Mouse (Mus musculus) left cerebral cortex, adult 18-20 months (tissue): ENCODE data around the gene Ocln. TPM values are rescaled to one million over a fixed set of nuclear protein-coding genes. Genes with fewer than 3 reads are reported as not detected.

Experiments used
- DNase-seq, 2 experiments: peaks; one replicate each; pipeline ENCODE4 v3.0.0; 2021 to 2022; ENCODE audit warnings: low spot score in 2 of 2, mixed read lengths in 1 of 2
- long read RNA-seq, 2 experiments: library from polyadenylated mRNA; stranded (forward); transcript quantifications; one replicate each; pipeline ENCODE4 v2.0.0; 2021
- total RNA-seq, 2 experiments: library from RNA; stranded (reverse); gene quantifications; 2 replicates each; pipeline ENCODE4 v1.2.3; 2021

The Ocln gene
- total RNA-seq, result 1 to 10 TPM; 7.5 to 9.4 TPM
- long read RNA-seq, experiment 1, full-length matches to known transcripts, result 28 of 37 reads
- long read RNA-seq, experiment 1, partial matches to known transcripts, result 1 of 37 reads
- long read RNA-seq, experiment 1, other reads (novel, unspliced or antisense), result 8 of 37 reads
- long read RNA-seq, experiment 2, full-length matches to known transcripts, result 9 of 13 reads
- long read RNA-seq, experiment 2, partial matches to known transcripts, result 0 of 13 reads
- long read RNA-seq, experiment 2, other reads (novel, unspliced or antisense), result 4 of 13 reads

- peak; percentile 13 to 17 for DNase-seq
These were observed at the start of gene Ocln for GRCm38 (mm10) chr13:100552369-100553041. Gene Ocln, minus strand, starts transcription at chr13:100552718.

- no peak for DNase-seq
These were observed 48.5 kb upstream of the Ocln start for GRCm38 (mm10) chr13:100601034-100601433.

GRCm38 (mm10) chr13:100600317-100600716, 47.8 kb upstream of the Ocln start:
- DNase-seq, result no peak

DNA sequence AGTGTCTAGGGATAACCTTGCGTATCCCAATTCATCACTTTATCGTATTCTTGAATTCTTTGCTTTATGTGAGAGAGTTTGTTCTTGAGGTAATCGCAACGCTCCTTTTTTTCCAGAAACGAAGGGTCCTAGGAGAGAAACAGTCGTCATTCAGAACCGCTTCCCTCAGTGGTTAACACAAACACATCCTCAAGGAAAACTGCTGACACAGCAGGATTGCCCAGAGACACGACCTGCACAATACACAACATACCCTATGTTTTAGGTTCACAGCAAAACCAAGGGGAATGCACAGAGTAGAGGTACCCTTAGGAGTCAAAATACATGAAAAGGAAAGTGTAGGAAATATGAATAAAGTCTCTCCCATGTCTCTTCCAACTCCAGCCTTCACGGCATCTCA, 44.8 kb upstream of the Ocln start:
- DNase-seq, result no peak

GRCm38 (mm10) chr13:100595552-100595885, 43.0 kb upstream of the Ocln start:
- no peak for DNase-seq

- no peak for DNase-seq
These were observed 42.5 kb upstream of the Ocln start for GRCm38 (mm10) chr13:100594838-100595551.

GRCm38 (mm10) chr13:100594041-100594792, 41.7 kb upstream of the Ocln start:
- peak in 1 of 2 experiments; percentile 15 for DNase-seq

- no peak for DNase-seq
These were observed 36.1 kb upstream of the Ocln start for GRCm38 (mm10) chr13:100588646-100589045.

GRCm38 (mm10) chr13:100582144-100582543, 29.6 kb upstream of the Ocln start:
- no peak for DNase-seq

DNA sequence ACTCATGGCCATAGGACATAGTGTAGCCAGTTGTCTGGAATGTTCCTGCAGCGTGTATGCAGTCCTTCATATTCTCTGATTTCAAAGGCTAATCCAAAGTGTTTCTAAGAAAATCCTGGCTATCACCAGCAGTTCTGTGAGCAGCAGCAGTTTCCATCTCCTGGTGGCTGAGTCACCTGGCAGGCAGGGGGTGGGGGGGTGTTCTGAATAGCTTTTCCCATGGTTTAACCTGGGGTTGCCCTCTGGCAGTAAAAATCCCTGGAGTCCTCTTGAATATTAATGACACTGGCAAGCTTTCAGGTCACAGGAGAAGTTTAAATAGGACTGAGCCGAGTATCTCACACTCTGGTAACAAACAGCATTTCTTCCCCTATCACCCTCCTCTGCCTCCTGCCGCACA, 29.2 kb upstream of the Ocln start:
- DNase-seq, result no peak

DNA sequence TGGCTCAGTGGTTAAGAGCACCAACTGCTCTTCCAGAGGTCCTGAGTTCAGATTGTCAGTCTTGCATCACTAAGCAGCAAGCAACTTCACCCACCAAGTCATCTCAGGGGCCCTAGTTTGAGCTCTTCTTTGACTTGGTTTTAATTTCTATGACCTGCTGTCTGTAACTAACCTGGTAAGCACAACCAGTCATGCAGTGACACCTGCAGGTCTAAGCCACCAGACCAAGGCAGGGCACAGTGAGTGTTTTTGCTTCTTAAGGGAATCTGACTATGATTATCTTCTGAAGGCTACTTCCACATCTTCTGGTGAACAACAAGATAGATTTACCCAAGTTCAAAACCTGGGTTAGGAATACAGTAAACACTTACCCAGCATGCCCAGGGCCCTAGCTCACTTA, 27.4 kb upstream of the Ocln start:
- no peak for DNase-seq

- DNase-seq, result no peak
These were observed 26.7 kb upstream of the Ocln start for GRCm38 (mm10) chr13:100579220-100579619.

DNA sequence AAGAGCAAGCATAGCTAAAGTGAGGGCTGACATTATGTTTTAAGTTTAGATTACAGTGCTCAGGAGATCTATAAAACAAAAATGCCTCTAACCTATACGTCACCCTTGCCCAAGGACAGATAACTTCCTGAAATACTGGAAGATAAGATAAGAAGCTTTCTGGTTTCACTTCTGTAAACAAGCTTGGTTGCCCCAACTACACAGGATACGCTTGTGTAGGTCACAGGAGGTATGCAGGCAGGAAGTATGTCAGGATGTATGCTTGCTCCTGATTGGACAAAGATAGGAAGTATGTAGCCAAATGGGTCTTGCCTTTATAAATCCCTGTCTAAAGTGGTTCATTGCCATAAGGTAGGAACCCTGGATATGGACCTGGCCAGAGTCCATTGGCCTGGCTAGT, 23.4 kb upstream of the Ocln start:
- no peak for DNase-seq

DNA sequence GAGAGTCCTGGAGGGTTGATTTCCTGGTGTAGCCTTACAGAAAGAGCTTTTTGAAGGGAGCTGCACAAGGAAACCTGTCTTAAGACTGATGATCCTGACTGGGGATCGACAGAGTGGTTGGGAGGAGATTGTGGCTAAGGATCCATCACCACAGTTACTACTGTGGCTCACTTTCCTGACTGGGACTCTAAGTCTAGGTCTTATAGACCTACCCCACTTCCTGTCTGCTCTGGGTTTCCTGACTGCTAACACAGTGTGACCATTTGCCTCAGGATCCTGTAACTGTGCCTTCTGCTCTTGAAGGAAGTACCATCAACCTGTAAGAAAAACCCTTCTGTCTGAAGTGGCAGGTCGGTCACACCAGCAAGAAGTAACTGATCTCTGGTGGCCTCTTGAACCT, 18.2 kb upstream of the Ocln start:
- no peak for DNase-seq

- no peak for DNase-seq
These were observed 15.8 kb upstream of the Ocln start for GRCm38 (mm10) chr13:100568359-100568758.

- no peak for DNase-seq
These were observed 6.9 kb upstream of the Ocln start for GRCm38 (mm10) chr13:100559449-100559848.

- DNase-seq, result no peak
These were observed 4.5 kb upstream of the Ocln start for GRCm38 (mm10) chr13:100557011-100557410.

GRCm38 (mm10) chr13:100553042-100553437, 522 bp upstream of the Ocln start:
- DNase-seq, result no peak

DNA sequence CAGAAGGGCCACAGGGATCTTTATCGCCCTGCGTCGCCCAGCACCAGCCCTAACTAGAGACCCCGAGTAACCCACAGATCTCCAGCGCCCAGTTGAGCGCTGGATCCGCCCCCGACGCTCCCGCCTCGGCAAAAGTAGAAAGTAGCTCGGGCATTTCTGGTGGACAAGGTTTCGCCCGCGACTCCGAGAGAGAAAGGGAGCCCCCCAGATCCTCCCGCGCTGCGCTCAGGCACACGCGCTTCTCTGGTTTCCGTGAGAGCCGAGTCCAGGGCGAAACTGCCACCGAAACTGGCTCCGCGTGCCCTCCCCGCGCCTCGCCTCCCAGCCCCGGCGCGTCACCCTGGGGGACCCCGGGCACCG, 529 bp downstream of the Ocln start:
- DNase-seq, result peak in 1 of 2 experiments; percentile 20

DNA sequence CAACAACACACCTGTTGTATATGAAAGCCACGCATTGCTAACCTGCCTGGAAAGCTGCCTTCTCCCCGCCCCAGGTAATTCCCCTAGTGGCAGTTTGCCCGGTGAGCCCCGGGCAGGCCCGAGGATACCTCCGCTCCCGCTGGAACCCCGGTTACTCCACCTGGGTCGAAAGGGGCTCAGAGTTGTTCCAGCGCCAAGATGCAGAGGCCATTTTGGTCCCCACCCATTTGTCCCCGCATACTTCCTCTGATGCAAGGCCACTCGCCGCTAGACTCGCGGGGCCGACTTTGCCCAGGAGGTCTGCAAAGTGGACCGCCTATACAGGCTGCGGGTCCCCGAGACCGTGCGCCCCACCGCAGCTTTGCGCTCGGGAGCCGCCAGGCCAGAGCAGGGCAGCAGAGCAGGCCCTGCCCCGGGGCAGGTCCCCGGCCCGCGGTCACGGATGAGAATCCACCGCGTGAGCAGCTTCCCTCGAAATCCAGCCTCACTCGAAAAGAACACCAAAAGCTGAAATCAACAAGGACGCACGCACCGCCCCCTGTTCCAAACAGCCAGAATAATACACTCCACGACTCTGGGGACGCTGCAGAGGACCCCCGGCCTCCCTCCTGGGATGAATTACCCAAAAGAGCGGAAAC, 1.0 kb downstream of the Ocln start:
- DNase-seq, result peak in 1 of 2 experiments; percentile 7

DNA sequence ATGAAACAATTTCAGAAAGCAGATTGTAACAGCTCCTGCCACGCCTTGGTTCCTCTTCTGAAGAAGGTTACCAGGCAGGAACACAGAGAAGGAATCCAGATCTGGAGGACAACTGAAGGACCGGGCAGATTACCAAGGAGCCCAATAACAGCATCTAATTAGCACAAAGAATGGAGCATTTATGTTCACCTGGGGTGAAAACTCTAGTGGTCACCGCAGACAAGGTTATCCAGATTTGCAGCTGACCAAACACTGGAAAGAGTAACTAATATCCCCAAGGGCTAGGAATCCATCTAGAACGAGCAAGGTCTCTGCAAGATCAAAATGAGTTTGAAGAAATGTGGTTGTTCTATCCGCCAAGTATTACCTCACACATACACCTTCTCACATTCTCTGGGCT, 5.2 kb downstream of the Ocln start:
- DNase-seq, result no peak
